Comparison of ENCODE assay signal across 20 mouse cellular contexts in genomic region chr3:87309922-87310321, GRCm38 (mm10). TPM values are rescaled to one million over a fixed set of nuclear protein-coding genes. Genes with fewer than 3 reads are reported as not detected.
DNase-seq lines count a peak whose midpoint lies in the region; ATAC-seq and TF ChIP-seq lines count a peak whose summit lies in the region.
"Had no signal": no experiment of that assay in that cellular context is flagged by ENCODE, and none has a peak within 500 bp of the region (broad histone marks: within the 10 kb centered on the region; RNA-seq: fewer than 3 reads in every experiment).

No protein-coding gene starts in this region.

- H3K4me3 ChIP-seq in forebrain, embryonic 14.5 days (ENCODE audit: low read depth, low read length), result no peak overlapping the region
- H3K4me3 ChIP-seq in forebrain, embryonic 10.5 days, result no peak overlapping the region
- H3K4me3 ChIP-seq in midbrain, postnatal 0 days (ENCODE audit: low read depth, low read length), result no peak overlapping the region
- H3K4me3 ChIP-seq in midbrain, embryonic 13.5 days (replicated peaks), result no peak overlapping the region
- H3K4me3 ChIP-seq: embryonic facial prominence, embryonic 10.5 days; hindbrain, embryonic 15.5 days; megakaryocyte, embryonic 14.5 days; neural tube, embryonic 12.5 days had no signal

- 76% methylated on average over 2 of the region's 2 CpGs for WGBS in forebrain, embryonic 14.5 days
- WGBS in forebrain, embryonic 10.5 days, result 86% methylated on average over 2 of the region's 2 CpGs
- WGBS in midbrain, postnatal 0 days, result 82% methylated on average over 2 of the region's 2 CpGs
- WGBS in midbrain, embryonic 13.5 days, result 84% methylated on average over 2 of the region's 2 CpGs

- no peaks in the 10 kb centered on the region for H3K36me3 ChIP-seq in forebrain, embryonic 14.5 days (ENCODE audit: control insufficient read depth, insufficient read depth, low read length)
- no peaks in the 10 kb centered on the region for H3K36me3 ChIP-seq in forebrain, embryonic 10.5 days (replicated peaks)
- no peaks in the 10 kb centered on the region for H3K36me3 ChIP-seq in midbrain, postnatal 0 days (ENCODE audit: insufficient read depth, low read length)
- H3K36me3 ChIP-seq in midbrain, embryonic 13.5 days, result no peaks in the 10 kb centered on the region
- H3K36me3 ChIP-seq: embryonic facial prominence, embryonic 10.5 days; hindbrain, embryonic 15.5 days; neural tube, embryonic 12.5 days had no signal

- TF ChIP-seq CTCF in midbrain, postnatal 0 days (IDR thresholded peaks at IDR 0.05), result peak; percentile 55

- H3K27me3 ChIP-seq in forebrain, embryonic 14.5 days (replicated peaks; ENCODE audit: control insufficient read depth, insufficient read depth, low read length), result no peaks in the 10 kb centered on the region
- H3K27me3 ChIP-seq in forebrain, embryonic 10.5 days (ENCODE audit: poor library complexity, severe bottlenecking), result no peaks in the 10 kb centered on the region
- no peaks in the 10 kb centered on the region for H3K27me3 ChIP-seq in midbrain, postnatal 0 days (ENCODE audit: insufficient read depth, low read length)
- H3K27me3 ChIP-seq in midbrain, embryonic 13.5 days, result no peaks in the 10 kb centered on the region
- H3K27me3 ChIP-seq: hindbrain, embryonic 15.5 days; neural tube, embryonic 12.5 days had no signal

- H3K4me1 ChIP-seq in forebrain, embryonic 14.5 days (ENCODE audit: control insufficient read depth, insufficient read depth, low read length), result no peaks in the 10 kb centered on the region
- no peaks in the 10 kb centered on the region for H3K4me1 ChIP-seq in forebrain, embryonic 10.5 days
- no peaks in the 10 kb centered on the region for H3K4me1 ChIP-seq in midbrain, postnatal 0 days (ENCODE audit: insufficient read depth, low read length)
- H3K4me1 ChIP-seq in midbrain, embryonic 13.5 days (replicated peaks), result no peaks in the 10 kb centered on the region
- H3K4me1 ChIP-seq: embryonic facial prominence, embryonic 10.5 days; hindbrain, embryonic 15.5 days; megakaryocyte, embryonic 14.5 days; neural tube, embryonic 12.5 days had no signal

- no peak overlapping the region for H3K27ac ChIP-seq in forebrain, embryonic 14.5 days (ENCODE audit: low read depth, low read length)
- no peak overlapping the region for H3K27ac ChIP-seq in forebrain, embryonic 10.5 days
- H3K27ac ChIP-seq in midbrain, postnatal 0 days (ENCODE audit: low read depth, low read length), result no peak overlapping the region
- H3K27ac ChIP-seq in midbrain, embryonic 13.5 days, result no peak overlapping the region
- H3K27ac ChIP-seq: embryonic facial prominence, embryonic 10.5 days; hindbrain, embryonic 15.5 days; neural tube, embryonic 12.5 days had no signal

- ATAC-seq in forebrain, embryonic 14.5 days, result no peak
- no peak for ATAC-seq in midbrain, postnatal 0 days (ENCODE audit: low FRiP score)
- ATAC-seq in midbrain, embryonic 13.5 days, result no peak
- ATAC-seq: forebrain, embryonic 16.5 days had no signal

- no peaks in the 10 kb centered on the region for H3K9me3 ChIP-seq in forebrain, embryonic 14.5 days (replicated peaks; ENCODE audit: control insufficient read depth, low read length)
- no peaks in the 10 kb centered on the region for H3K9me3 ChIP-seq in forebrain, embryonic 10.5 days
- no peaks in the 10 kb centered on the region for H3K9me3 ChIP-seq in midbrain, postnatal 0 days (ENCODE audit: low read length)
- H3K9me3 ChIP-seq in midbrain, embryonic 13.5 days, result no peaks in the 10 kb centered on the region
- H3K9me3 ChIP-seq: embryonic facial prominence, embryonic 10.5 days; hindbrain, embryonic 15.5 days; megakaryocyte, embryonic 14.5 days; neural tube, embryonic 12.5 days had no signal

- no peak overlapping the region for H3K4me2 ChIP-seq in forebrain, embryonic 14.5 days (ENCODE audit: low read length)
- no peak overlapping the region for H3K4me2 ChIP-seq in midbrain, postnatal 0 days (ENCODE audit: low read depth, low read length, poor library complexity, severe bottlenecking)
- no peak overlapping the region for H3K4me2 ChIP-seq in midbrain, embryonic 13.5 days (replicated peaks)
- H3K4me2 ChIP-seq: hindbrain, embryonic 15.5 days; neural tube, embryonic 12.5 days had no signal

- peak; percentile 42 for DNase-seq in forebrain, embryonic 14.5 days (ENCODE audit: low spot score)
- DNase-seq in forebrain, embryonic 10.5 days (ENCODE audit: extremely low spot score, low spot score), result no peak
- DNase-seq in kidney, adult 9 months, result peak; percentile 6
- no peak for DNase-seq in kidney, postnatal 10 days
- DNase-seq in midbrain, postnatal 0 days (ENCODE audit: low spot score), result no peak
- no peak for DNase-seq in frontal cortex, postnatal 36 days (ENCODE audit: low spot score in 2 of 2)
- DNase-seq: B cell, adult 2 months; cerebellum, postnatal 10 days; kidney, adult 8-10 months; layer of hippocampus, postnatal 36 days; left cerebral cortex, postnatal 4 days; thymus, postnatal 14 days had no signal

- H3K9ac ChIP-seq in forebrain, embryonic 14.5 days (ENCODE audit: low read length), result no peak overlapping the region
- H3K9ac ChIP-seq in midbrain, postnatal 0 days (replicated peaks; ENCODE audit: low read length, poor library complexity, severe bottlenecking), result no peak overlapping the region
- no peak overlapping the region for H3K9ac ChIP-seq in midbrain, embryonic 13.5 days (replicated peaks)
- H3K9ac ChIP-seq: hindbrain, embryonic 15.5 days; neural tube, embryonic 12.5 days had no signal

RNA-seq across cellular contexts. Expression of gene Fcrls, which starts 46.4 kb away (rescaled TPM):
- polyA plus RNA-seq in forebrain, embryonic 14.5 days (2014; fragmentation: Nextera tagmentation; extraction: Ambion mirVana), result 12.0 and 13.8 TPM in 2 replicates
- polyA plus RNA-seq in forebrain, embryonic 10.5 days (2016; fragmentation: Nextera tagmentation; extraction: Ambion mirVana), result 2.0 and 2.6 TPM in 2 replicates
- total RNA-seq in midbrain, postnatal 0 days (2014; rRNA removed), result 15.6 and 17.9 TPM in 2 replicates
- polyA plus RNA-seq in midbrain, postnatal 0 days (2015; fragmentation: Nextera tagmentation; extraction: Ambion mirVana), result 13.7 and 14.4 TPM in 2 replicates
- 7.2 and 8.1 TPM in 2 replicates for polyA plus RNA-seq in midbrain, embryonic 13.5 days (2015; fragmentation: Nextera tagmentation; extraction: Ambion mirVana)

RNA-seq across cellular contexts. Expression of gene Cd5l, which starts 47.8 kb away (rescaled TPM):
- 0.27 TPM in 1 of 2 replicates, not detected in the other for polyA plus RNA-seq in forebrain, embryonic 14.5 days (2014; fragmentation: Nextera tagmentation; extraction: Ambion mirVana)
- polyA plus RNA-seq in forebrain, embryonic 10.5 days (2016; fragmentation: Nextera tagmentation; extraction: Ambion mirVana), result not detected in 2 replicates
- total RNA-seq in midbrain, postnatal 0 days (2014; rRNA removed), result not detected in 2 replicates
- 0.11 TPM in 1 of 2 replicates, not detected in the other for polyA plus RNA-seq in midbrain, postnatal 0 days (2015; fragmentation: Nextera tagmentation; extraction: Ambion mirVana)
- not detected in 2 replicates for polyA plus RNA-seq in midbrain, embryonic 13.5 days (2015; fragmentation: Nextera tagmentation; extraction: Ambion mirVana)
- total RNA-seq: gastrocnemius, adult 8-10 months; layer of hippocampus, postnatal 36 days; left cerebral cortex, postnatal 4 days; monocyte, adult 5-6 weeks had no signal
- polyA plus RNA-seq: embryonic facial prominence, embryonic 10.5 days; forebrain, embryonic 16.5 days had no signal

Comparison
In these comparisons a context has a peak if more than half of its experiments do, and no peak if none do; other contexts are left out.
1. DNase-seq: peak in forebrain, embryonic 14.5 days (single experiment) and kidney, adult 9 months (single experiment); none in forebrain, embryonic 10.5 days (single experiment), kidney, postnatal 10 days (single experiment), midbrain, postnatal 0 days (single experiment) and frontal cortex, postnatal 36 days (0 of 2).